Mouse (Mus musculus) ES-Bruce4 (cell line): ENCODE data around the gene Tbc1d10c.

Experiments used
- CTCF ChIP-seq: IDR thresholded peaks from one replicate; pipeline ENCODE4 v1.8.1; 2011; ENCODE audit warnings: low read depth, low read length
- POLR2A ChIP-seq: IDR thresholded peaks from one replicate; pipeline ENCODE4 v1.8.1; 2011; ENCODE audit warnings: low read length; ENCODE audit not compliant: insufficient read depth

GRCm38 (mm10) chr19:4230415-4230814 is 39.3 kb upstream of the Tbc1d10c start:
- TF ChIP-seq CTCF (no peak), POLR2A (no peak)
